Mouse (Mus musculus) olfactory bulb, adult 2 months (tissue): ENCODE results near the gene Krtap8-1.

Experiments
- CTCF ChIP-seq: fragments of 200-500 bp; IDR thresholded peaks from 2 replicates; pipeline ENCODE4 v1.5.1; 2012; ENCODE audit warnings: low read depth, mild to moderate bottlenecking, low read length, moderate library complexity; ENCODE audit not compliant: insufficient read depth
- POLR2A ChIP-seq: fragments of 200-500 bp; IDR thresholded peaks from 2 replicates; pipeline ENCODE4 v1.6.1; 2012; ENCODE audit warnings: mild to moderate bottlenecking, low read depth, low read length, moderate library complexity; ENCODE audit not compliant: insufficient read depth

- TF ChIP-seq CTCF = no peak
- no peak for TF ChIP-seq POLR2A
Observed at GRCm38 (mm10) chr16:89520091-89520490, 32.3 kb upstream of the Krtap8-1 start.
